Comparison of ENCODE assay signal across 12 mouse cellular contexts in genomic region chr16:11046437-11046836, GRCm38 (mm10). TPM values are rescaled to one million over a fixed set of nuclear protein-coding genes. Genes with fewer than 3 reads are reported as not detected.
DNase-seq lines count a peak whose midpoint lies in the region; ATAC-seq lines count a peak whose summit lies in the region.
"Had no signal": no experiment of that assay in that cellular context is flagged by ENCODE, and none has a peak within 500 bp of the region (broad histone marks: within the 10 kb centered on the region; RNA-seq: fewer than 3 reads in every experiment).

No protein-coding gene starts in this region.

- H3K4me2 ChIP-seq in heart, embryonic 15.5 days, result no peak overlapping the region
- H3K4me2 ChIP-seq in forebrain, embryonic 13.5 days, result no peak overlapping the region
- H3K4me2 ChIP-seq: hindbrain, embryonic 12.5 days; neural tube, embryonic 15.5 days had no signal

- no peak overlapping the region for H3K4me3 ChIP-seq in heart, embryonic 15.5 days
- no peak overlapping the region for H3K4me3 ChIP-seq in forebrain, embryonic 13.5 days
- H3K4me3 ChIP-seq: hindbrain, embryonic 12.5 days; neural tube, embryonic 15.5 days had no signal

- DNase-seq in adrenal gland, postnatal 14 days, result peak; percentile 32
- no peak for DNase-seq in adrenal gland, postnatal 25 days
- peak; percentile 53 for DNase-seq in 3134 (ENCODE audit: extremely low read depth, insufficient read length, low spot score)
- peak; percentile 39 to 76 for DNase-seq in kidney, postnatal 25 days
- no peak for DNase-seq in ovary, adult 18-20 months (ENCODE audit: low spot score)
- no peak for DNase-seq in layer of hippocampus, adult 8-10 months (ENCODE audit: low spot score in 2 of 2)
- DNase-seq: cerebellum, postnatal 25 days; midbrain, embryonic 14.5 days had no signal

- no peaks in the 10 kb centered on the region for H3K27me3 ChIP-seq in heart, embryonic 15.5 days
- H3K27me3 ChIP-seq in forebrain, embryonic 13.5 days, result no peaks in the 10 kb centered on the region
- H3K27me3 ChIP-seq: hindbrain, embryonic 12.5 days; neural tube, embryonic 15.5 days had no signal

- no peak overlapping the region for H3K9ac ChIP-seq in heart, embryonic 15.5 days
- H3K9ac ChIP-seq in forebrain, embryonic 13.5 days, result no peak overlapping the region
- H3K9ac ChIP-seq: hindbrain, embryonic 12.5 days; neural tube, embryonic 15.5 days had no signal

- 0 out of 2 replicates have a peak, but pooled peaks cover 9% of the 10 kb centered on the region for H3K4me1 ChIP-seq in heart, embryonic 15.5 days (replicated peaks)
- H3K4me1 ChIP-seq in forebrain, embryonic 13.5 days, result no peaks in the 10 kb centered on the region
- H3K4me1 ChIP-seq: hindbrain, embryonic 12.5 days; neural tube, embryonic 15.5 days had no signal

- 65% methylated on average over 7 of the region's 7 CpGs for WGBS in heart, embryonic 15.5 days
- 90% methylated on average over 7 of the region's 7 CpGs for WGBS in forebrain, embryonic 13.5 days

- peak; percentile 89 for ATAC-seq in heart, embryonic 15.5 days (replicated peaks; ENCODE audit: insufficient number of reproducible peaks, insufficient read depth, low FRiP score, low read depth)
- ATAC-seq in forebrain, embryonic 13.5 days, result no peak

- H3K27ac ChIP-seq in heart, embryonic 15.5 days, result peak overlapping the region; percentile 53
- no peak overlapping the region for H3K27ac ChIP-seq in forebrain, embryonic 13.5 days
- H3K27ac ChIP-seq: hindbrain, embryonic 12.5 days; neural tube, embryonic 15.5 days had no signal

- no peaks in the 10 kb centered on the region for H3K36me3 ChIP-seq in heart, embryonic 15.5 days
- no peaks in the 10 kb centered on the region for H3K36me3 ChIP-seq in forebrain, embryonic 13.5 days (ENCODE audit: poor library complexity, severe bottlenecking)
- H3K36me3 ChIP-seq: hindbrain, embryonic 12.5 days; neural tube, embryonic 15.5 days had no signal

- H3K9me3 ChIP-seq in heart, embryonic 15.5 days (replicated peaks), result no peaks in the 10 kb centered on the region
- no peaks in the 10 kb centered on the region for H3K9me3 ChIP-seq in forebrain, embryonic 13.5 days (replicated peaks)
- H3K9me3 ChIP-seq: hindbrain, embryonic 12.5 days; neural tube, embryonic 15.5 days had no signal

RNA-seq across cellular contexts. Expression of gene Snn, which starts 14.3 kb away (rescaled TPM):
- 16.3 and 24.0 TPM in 2 replicates for total RNA-seq in adrenal gland, postnatal 14 days (2021)
- 12.5 and 16.7 TPM in 2 replicates for total RNA-seq in adrenal gland, postnatal 25 days (2021)
- polyA plus RNA-seq in heart, embryonic 15.5 days (2015; fragmentation: Nextera tagmentation; extraction: Ambion mirVana), result 34.0 and 43.3 TPM in 2 replicates
- total RNA-seq in layer of hippocampus, adult 8-10 months (2022), result 100 to 1,000 TPM; 137 to 163 (median 148) TPM
- 122 and 140 TPM in 2 replicates for polyA plus RNA-seq in forebrain, embryonic 13.5 days (2015; fragmentation: Nextera tagmentation; extraction: Ambion mirVana)

RNA-seq across cellular contexts. Expression of gene Litaf, which starts 19.5 kb away (rescaled TPM):
- total RNA-seq in adrenal gland, postnatal 14 days (2021), result 38.6 and 47.5 TPM in 2 replicates
- 38.6 and 46.5 TPM in 2 replicates for total RNA-seq in adrenal gland, postnatal 25 days (2021)
- 66.8 and 75.0 TPM in 2 replicates for polyA plus RNA-seq in heart, embryonic 15.5 days (2015; fragmentation: Nextera tagmentation; extraction: Ambion mirVana)
- 10 to 100 TPM; 12.2 to 37.8 (median 21.5) TPM for total RNA-seq in layer of hippocampus, adult 8-10 months (2022)
- 59.2 and 59.3 TPM in 2 replicates for polyA plus RNA-seq in forebrain, embryonic 13.5 days (2015; fragmentation: Nextera tagmentation; extraction: Ambion mirVana)

Comparison
In these comparisons a context has a peak if more than half of its experiments do, and no peak if none do; other contexts are left out.
1. DNase-seq: peak in adrenal gland, postnatal 14 days (single experiment), 3134 (single experiment) and kidney, postnatal 25 days (2 of 2); none in adrenal gland, postnatal 25 days (single experiment), ovary, adult 18-20 months (single experiment) and layer of hippocampus, adult 8-10 months (0 of 2).